Mouse (Mus musculus): ENCODE data around the gene Snap25.

Snap25 gene

GRCm38 (mm10) chr2:136713299-136713758, at the start of gene Snap25:
Gene Snap25 (plus strand): TSS chr2:136713453.
- DNase-seq: no peak

- DNase-seq: no peak
Measured at GRCm38 (mm10) chr2:136666951-136667350, 46.3 kb upstream of the Snap25 start.

GRCm38 (mm10) chr2:136669183-136669582, 44.1 kb upstream of the Snap25 start:
- no peak for DNase-seq

GRCm38 (mm10) chr2:136669665-136670064, 43.6 kb upstream of the Snap25 start:
- DNase-seq: no peak

GRCm38 (mm10) chr2:136670539-136671271, 42.5 kb upstream of the Snap25 start:
- no peak for DNase-seq

- DNase-seq: no peak
Measured at GRCm38 (mm10) chr2:136674077-136674757, 39.0 kb upstream of the Snap25 start.

GRCm38 (mm10) chr2:136676196-136676595, 37.1 kb upstream of the Snap25 start:
- no peak for DNase-seq

GRCm38 (mm10) chr2:136676918-136677445, 36.3 kb upstream of the Snap25 start:
- DNase-seq: no peak

GRCm38 (mm10) chr2:136678321-136679161, 34.7 kb upstream of the Snap25 start:
- no peak for DNase-seq

- no peak for DNase-seq
Measured at GRCm38 (mm10) chr2:136679280-136680221, 33.7 kb upstream of the Snap25 start.

- no peak for DNase-seq
Measured at GRCm38 (mm10) chr2:136682146-136682860, 30.9 kb upstream of the Snap25 start.

- no peak for DNase-seq
Measured at GRCm38 (mm10) chr2:136686195-136686594, 27.1 kb upstream of the Snap25 start.

GRCm38 (mm10) chr2:136687316-136687715, 25.9 kb upstream of the Snap25 start:
- DNase-seq: no peak

GRCm38 (mm10) chr2:136689476-136689875, 23.8 kb upstream of the Snap25 start:
- DNase-seq: no peak

- no peak for DNase-seq
Measured at GRCm38 (mm10) chr2:136691681-136692080, 21.6 kb upstream of the Snap25 start.

GRCm38 (mm10) chr2:136699429-136700227, 13.6 kb upstream of the Snap25 start:
- DNase-seq: no peak

- DNase-seq: no peak
Measured at GRCm38 (mm10) chr2:136703376-136703775, 9.9 kb upstream of the Snap25 start.

GRCm38 (mm10) chr2:136711155-136711554, 2.1 kb upstream of the Snap25 start:
- DNase-seq: no peak

GRCm38 (mm10) chr2:136711746-136712440, 1.4 kb upstream of the Snap25 start:
- DNase-seq: no peak

Data from thymus, postnatal 14 days (tissue).